9 mouse cellular contexts compared by ENCODE assay signal in genomic region chr5:132544176-132544995, GRCm38 (mm10). TPM values are rescaled to one million over a fixed set of nuclear protein-coding genes. Genes with fewer than 3 reads are reported as not detected.
DNase-seq lines count a peak whose midpoint lies in the region; ATAC-seq and TF ChIP-seq lines count a peak whose summit lies in the region.
"Had no signal": no experiment of that assay in that cellular context is flagged by ENCODE, and none has a peak within 500 bp of the region (broad histone marks: within the 10 kb centered on the region; RNA-seq: fewer than 3 reads in every experiment).

No protein-coding gene starts in this region.

- peak overlapping the region; percentile 21; the same call in 1 of the 2 replicates for H3K9ac ChIP-seq in intestine, embryonic 15.5 days
- peak overlapping the region; percentile 80 for H3K9ac ChIP-seq in lung, embryonic 16.5 days (ENCODE audit: low read length)

- H3K36me3 ChIP-seq in intestine, embryonic 15.5 days = no peaks in the 10 kb centered on the region
- no peaks in the 10 kb centered on the region for H3K36me3 ChIP-seq in lung, embryonic 16.5 days (ENCODE audit: control insufficient read depth, insufficient read depth, low read length)

- WGBS in cerebellum, adult 2 months = 20% methylated on average over 26 of the region's 26 CpGs
- 9% methylated on average over 26 of the region's 26 CpGs for WGBS in intestine, embryonic 15.5 days
- WGBS in lung, embryonic 16.5 days = 5% methylated on average over 26 of the region's 26 CpGs

- peak overlapping the region; percentile 96 for H3K4me2 ChIP-seq in intestine, embryonic 15.5 days (replicated peaks)
- peak overlapping the region; percentile 72 for H3K4me2 ChIP-seq in lung, embryonic 16.5 days (ENCODE audit: low read depth, low read length)

- H3K9me3 ChIP-seq in intestine, embryonic 15.5 days = no peaks in the 10 kb centered on the region
- no peaks in the 10 kb centered on the region for H3K9me3 ChIP-seq in lung, embryonic 16.5 days (ENCODE audit: control insufficient read depth, low read length)

- no peak for TF ChIP-seq CTCF in cerebellum, adult 2 months (IDR thresholded peaks at IDR 0.05; ENCODE audit: borderline replicate concordance, insufficient read depth, low read depth, low read length)

- H3K27ac ChIP-seq in cerebellum, adult 2 months (ENCODE audit: insufficient read depth, low read length) = no peak overlapping the region
- no peak overlapping the region for H3K27ac ChIP-seq in intestine, embryonic 15.5 days
- peak overlapping the region; percentile 84; the same call in 1 of the 2 replicates for H3K27ac ChIP-seq in lung, embryonic 16.5 days (ENCODE audit: low read length)

- peak; percentile 6; the same call in 1 of the 2 replicates for ATAC-seq in intestine, embryonic 15.5 days
- ATAC-seq in lung, embryonic 16.5 days (ENCODE audit: low read depth) = no peak
- ATAC-seq in megakaryocyte progenitor cell, adult 5-6 weeks (replicated peaks; ENCODE audit: poor library complexity) = no peak

- intact Hi-C loops in gastrocnemius, postnatal 14 days (cut with DNase I; ENCODE audit: low total_unique reads) = no loop called here

- no peak overlapping the region for H3K4me3 ChIP-seq in cerebellum, adult 2 months (replicated peaks; ENCODE audit: insufficient read depth, low read depth, low read length)
- H3K4me3 ChIP-seq in intestine, embryonic 15.5 days (replicated peaks) = peak overlapping the region; percentile 64
- peak overlapping the region; percentile 84 for H3K4me3 ChIP-seq in lung, embryonic 16.5 days (ENCODE audit: low read length)

- no peak for TF ChIP-seq POLR2A in cerebellum, adult 2 months (IDR thresholded peaks at IDR 0.05; ENCODE audit: borderline replicate concordance, insufficient read depth, low read length)

- peaks cover 4% of the 10 kb centered on the region; the same call in 1 of the 2 replicates for H3K4me1 ChIP-seq in cerebellum, adult 2 months (ENCODE audit: control insufficient read depth, insufficient read depth, low read length)
- peaks cover 11% of the 10 kb centered on the region for H3K4me1 ChIP-seq in intestine, embryonic 15.5 days (replicated peaks)
- H3K4me1 ChIP-seq in lung, embryonic 16.5 days (replicated peaks; ENCODE audit: control insufficient read depth, insufficient read depth, low read length) = peaks cover 15% of the 10 kb centered on the region

- peak; percentile 22 to 31 for DNase-seq in layer of hippocampus, postnatal 10 days (ENCODE audit: low spot score in 2 of 2)
- DNase-seq in layer of hippocampus, adult 11-12 months (ENCODE audit: low spot score) = no peak
- DNase-seq in cerebellum, adult 2 months = peak; percentile 37 to 43
- DNase-seq in gastrocnemius, postnatal 14 days = peak; percentile 22
- DNase-seq in right cerebral cortex, postnatal 25 days = peak; percentile 12

- H3K27me3 ChIP-seq in cerebellum, adult 2 months (ENCODE audit: control insufficient read depth, insufficient read depth, low read length) = no peaks in the 10 kb centered on the region
- H3K27me3 ChIP-seq in intestine, embryonic 15.5 days (replicated peaks) = no peaks in the 10 kb centered on the region
- no peaks in the 10 kb centered on the region; the same call in 1 of the 2 replicates for H3K27me3 ChIP-seq in lung, embryonic 16.5 days (ENCODE audit: control insufficient read depth, insufficient read depth, low read depth, low read length)

RNA-seq across cellular contexts. Expression of gene Auts2, which starts 1.2 kb away (rescaled TPM):
- 100 to 1,000 TPM; 137 to 150 TPM for total RNA-seq in layer of hippocampus, postnatal 10 days (2021)
- 39.0 and 39.7 TPM in 2 replicates for polyA plus RNA-seq in cerebellum, adult 2 months (2012; rRNA removed)
- 10 to 100 TPM; 19.4 to 30.5 TPM for total RNA-seq in gastrocnemius, postnatal 14 days (2021)
- polyA plus RNA-seq in intestine, embryonic 15.5 days (2015; fragmentation: Nextera tagmentation; extraction: Ambion mirVana) = 19.0 and 21.2 TPM in 2 replicates
- polyA plus RNA-seq in lung, embryonic 16.5 days (2015; fragmentation: Nextera tagmentation; extraction: Ambion mirVana) = 12.3 and 17.8 TPM in 2 replicates
- total RNA-seq in megakaryocyte progenitor cell, adult 5-6 weeks (2015) = 3.9 and 9.8 TPM in 2 replicates
- total RNA-seq in megakaryocyte progenitor cell, adult 5-6 weeks (2017) = 1.4 and 15.0 TPM in 2 replicates
- total RNA-seq: MEL had no signal

Comparison
In these comparisons a context has a peak if more than half of its experiments do, and no peak if none do; other contexts are left out.
1. RNA of gene Auts2, which starts 1.2 kb away (total RNA-seq): 137 to 150 TPM in layer of hippocampus, postnatal 10 days; 19.4 to 30.5 TPM in gastrocnemius, postnatal 14 days and 1.4 to 15.0 TPM in megakaryocyte progenitor cell, adult 5-6 weeks; every median in the first group is over 4 times any median in the second.